Mouse (Mus musculus): ENCODE measurements around the gene Fam178b. TPM values are rescaled to one million over a fixed set of nuclear protein-coding genes. Genes with fewer than 3 reads are reported as not detected.
"Not testable (repeated sequence)": the region's sequence is repeated elsewhere in the genome, so short reads cannot be mapped to it uniquely, and the experiment has no call there.

The Fam178b gene
- polyA plus RNA-seq, 1 experiment from 2014 or later: 0.24 TPM

DNA sequence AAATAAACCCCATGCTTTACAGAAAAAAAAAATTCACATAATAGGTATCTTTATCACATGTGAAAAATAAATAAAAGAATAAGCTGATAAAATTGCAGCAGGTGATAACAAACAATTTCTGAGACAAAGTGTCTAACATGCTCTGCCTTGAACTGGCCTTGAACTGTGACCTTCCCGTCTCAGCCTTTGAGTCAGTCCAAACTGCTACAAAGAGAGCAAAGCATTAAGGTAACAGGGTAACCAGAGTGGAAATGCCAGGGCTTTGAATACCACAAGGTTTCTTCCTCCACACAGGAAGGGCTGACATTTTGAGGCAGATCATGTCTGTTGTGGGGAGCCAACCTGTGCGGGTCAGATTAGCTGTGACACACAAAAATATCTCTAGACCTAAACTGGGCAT lies 137.6 kb downstream of the Fam178b start:
- no peaks in the 10 kb centered on the region for H3K9me3 ChIP-seq
- 0 out of 2 replicates have a peak overlapping the region, but pooled peaks have one; percentile 56 for H3K4me2 ChIP-seq
- no peak overlapping the region for H3K4me3 ChIP-seq
- whole genome bisulfite sequencing: 76% methylated on average over 2 of the region's 2 CpGs
- H3K9ac ChIP-seq: no peak overlapping the region
- H3K36me3 ChIP-seq: peaks cover 39% of the 10 kb centered on the region
- H3K27me3 ChIP-seq: no peaks in the 10 kb centered on the region
- H3K4me1 ChIP-seq (replicated peaks): peaks cover 42% of the 10 kb centered on the region
- no peak for ATAC-seq (ENCODE audit: low read depth)
- H3K27ac ChIP-seq (replicated peaks): no peak overlapping the region

- H3K9ac ChIP-seq: no peak overlapping the region
- 89% methylated on average over 9 of the region's 9 CpGs for WGBS
- H3K27me3 ChIP-seq: no peaks in the 10 kb centered on the region
- H3K36me3 ChIP-seq: peaks cover 36% of the 10 kb centered on the region
- H3K4me3 ChIP-seq: no peak overlapping the region
- no peak overlapping the region for H3K4me2 ChIP-seq
- peaks cover 20% of the 10 kb centered on the region for H3K4me1 ChIP-seq (replicated peaks)
- H3K9me3 ChIP-seq: no peaks in the 10 kb centered on the region
- H3K27ac ChIP-seq (replicated peaks): no peak overlapping the region
- ATAC-seq (ENCODE audit: low read depth): no peak
Observed at GRCm38 (mm10) chr1:36542925-36543324, 140.1 kb downstream of the Fam178b start.

GRCm38 (mm10) chr1:36541844-36542243 lies 141.1 kb downstream of the Fam178b start:
- peaks cover 40% of the 10 kb centered on the region for H3K36me3 ChIP-seq
- peaks cover 13% of the 10 kb centered on the region for H3K4me1 ChIP-seq (replicated peaks)
- 87% methylated on average over 16 of the region's 16 CpGs for WGBS
- ATAC-seq (ENCODE audit: low read depth): no peak
- no peak overlapping the region for H3K4me3 ChIP-seq
- H3K27ac ChIP-seq (replicated peaks): no peak overlapping the region
- no peaks in the 10 kb centered on the region for H3K27me3 ChIP-seq
- no peaks in the 10 kb centered on the region for H3K9me3 ChIP-seq
- H3K9ac ChIP-seq: no peak overlapping the region
- H3K4me2 ChIP-seq: no peak overlapping the region

DNA sequence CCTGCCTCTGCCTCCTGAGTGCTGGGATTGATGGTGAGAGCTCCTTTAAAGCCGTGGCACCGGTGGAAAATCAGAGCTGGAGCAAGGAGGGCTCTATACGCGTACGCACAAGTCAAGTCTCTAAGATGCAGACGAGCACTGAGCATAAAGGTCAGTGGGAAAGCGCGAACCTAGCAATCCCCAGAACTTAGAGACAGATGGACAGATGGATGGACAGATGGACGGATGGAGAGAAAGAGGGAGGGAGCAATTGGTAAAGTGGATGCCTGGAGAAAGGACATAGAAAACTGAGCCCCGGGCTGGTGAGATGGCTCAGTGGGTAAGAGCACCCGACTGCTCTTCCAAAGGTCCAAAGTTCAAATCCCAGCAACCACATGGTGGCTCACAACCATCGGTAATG lies 142.2 kb downstream of the Fam178b start:
- Histone ChIP-seq H3K9me3 (no peaks in the 10 kb centered on the region), H3K4me2 (no peak overlapping the region), H3K27me3 (no peaks in the 10 kb centered on the region), H3K9ac (no peak overlapping the region), H3K36me3 (peaks cover 40% of the 10 kb centered on the region), H3K4me3 (no peak overlapping the region), H3K27ac (replicated peaks) (no peak overlapping the region), H3K4me1 (replicated peaks) (peaks cover 5% of the 10 kb centered on the region)
- WGBS: 92% methylated on average over 12 of the region's 12 CpGs
- ATAC-seq (ENCODE audit: low read depth): no peak

- Histone ChIP-seq H3K4me3 (no peak overlapping the region), H3K4me1 (replicated peaks) (no peaks in the 10 kb centered on the region), H3K4me2 (no peak overlapping the region), H3K27ac (replicated peaks) (no peak overlapping the region), H3K9me3 (no peaks in the 10 kb centered on the region), H3K9ac (no peak overlapping the region), H3K27me3 (no peaks in the 10 kb centered on the region), H3K36me3 (peaks cover 40% of the 10 kb centered on the region)
- no peak for ATAC-seq (ENCODE audit: low read depth)
- WGBS: 90% methylated on average over 11 of the region's 11 CpGs
Observed at GRCm38 (mm10) chr1:36540132-36540531, 142.9 kb downstream of the Fam178b start.

GRCm38 (mm10) chr1:36539186-36539585 lies 143.8 kb downstream of the Fam178b start, which contains the start of gene Gm42417:
Gm42417 (minus strand) TSS chr1:36539429.
- Histone ChIP-seq H3K9ac (no peak within 1 kb of the TSS; the same call in 1 of the 2 replicates), H3K4me1 (replicated peaks) (no peaks in the 10 kb centered on the region), H3K4me2 (no peak within 1 kb of the TSS), H3K9me3 (no peaks in the 10 kb centered on the region), H3K4me3 (no peak within 1 kb of the TSS), H3K36me3 (peaks cover 40% of the 10 kb centered on the region), H3K27me3 (no peaks in the 10 kb centered on the region), H3K27ac (replicated peaks) (no peak within 1 kb of the TSS)
- WGBS: 65% methylated on average over 9 of the region's 9 CpGs
- no peak for ATAC-seq (ENCODE audit: low read depth)

- no peak for ATAC-seq (ENCODE audit: low read depth)
- H3K9ac ChIP-seq: no peak overlapping the region
- no peak overlapping the region for H3K4me2 ChIP-seq
- no peak overlapping the region for H3K4me3 ChIP-seq
- H3K27ac ChIP-seq (replicated peaks): no peak overlapping the region
- no peaks in the 10 kb centered on the region for H3K27me3 ChIP-seq
- H3K9me3 ChIP-seq: no peaks in the 10 kb centered on the region
- no peaks in the 10 kb centered on the region for H3K4me1 ChIP-seq (replicated peaks)
- H3K36me3 ChIP-seq: peaks cover 40% of the 10 kb centered on the region
- WGBS: 85% methylated on average over 4 of the region's 4 CpGs
Observed at GRCm38 (mm10) chr1:36538727-36539126, 144.3 kb downstream of the Fam178b start.

- ATAC-seq (ENCODE audit: low read depth): not testable (repeated sequence)
- WGBS: 95% methylated on average over 9 of the region's 9 CpGs
- H3K36me3 ChIP-seq: peaks cover 39% of the 10 kb centered on the region
Observed at GRCm38 (mm10) chr1:36536783-36537182, 146.2 kb downstream of the Fam178b start, which contains the start of gene Ankrd23. Ankrd23 (minus strand) TSS chr1:36536883.

DNA sequence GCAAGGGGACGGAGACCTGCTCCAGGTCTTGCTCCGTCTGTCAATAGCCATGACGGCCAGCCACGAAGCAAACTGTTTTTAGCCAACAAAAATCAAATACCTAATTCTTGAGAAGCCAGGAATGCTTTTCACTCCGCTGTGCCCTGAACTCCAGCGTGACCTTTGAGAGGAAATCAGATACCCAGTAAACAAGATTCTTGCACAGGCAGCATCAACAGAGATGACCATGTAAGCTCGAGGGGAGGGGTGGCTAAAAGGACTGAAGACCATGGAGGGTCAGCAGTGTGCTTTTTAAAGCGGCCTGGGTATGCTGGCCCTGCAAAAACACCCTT lies 146.6 kb downstream of the Fam178b start:
- peaks cover 39% of the 10 kb centered on the region for H3K36me3 ChIP-seq
- no peak overlapping the region for H3K9ac ChIP-seq
- no peaks in the 10 kb centered on the region for H3K27me3 ChIP-seq
- no peaks in the 10 kb centered on the region for H3K9me3 ChIP-seq
- ATAC-seq (ENCODE audit: low read depth): no peak
- no peaks in the 10 kb centered on the region for H3K4me1 ChIP-seq (replicated peaks)
- H3K27ac ChIP-seq (replicated peaks): no peak overlapping the region
- no peak overlapping the region for H3K4me3 ChIP-seq
- H3K4me2 ChIP-seq: no peak overlapping the region
- WGBS: 90% methylated on average over 8 of the region's 8 CpGs

More at GRCm38 (mm10) chr1:36536783-36537182, 146.2 kb downstream of the Fam178b start, which contains the start of gene Ankrd23:
- not testable (repeated sequence) for H3K27me3 ChIP-seq; H3K4me1 ChIP-seq (replicated peaks); H3K9ac ChIP-seq; H3K9me3 ChIP-seq; H3K4me2 ChIP-seq; H3K4me3 ChIP-seq; H3K27ac ChIP-seq (replicated peaks)

DNA sequence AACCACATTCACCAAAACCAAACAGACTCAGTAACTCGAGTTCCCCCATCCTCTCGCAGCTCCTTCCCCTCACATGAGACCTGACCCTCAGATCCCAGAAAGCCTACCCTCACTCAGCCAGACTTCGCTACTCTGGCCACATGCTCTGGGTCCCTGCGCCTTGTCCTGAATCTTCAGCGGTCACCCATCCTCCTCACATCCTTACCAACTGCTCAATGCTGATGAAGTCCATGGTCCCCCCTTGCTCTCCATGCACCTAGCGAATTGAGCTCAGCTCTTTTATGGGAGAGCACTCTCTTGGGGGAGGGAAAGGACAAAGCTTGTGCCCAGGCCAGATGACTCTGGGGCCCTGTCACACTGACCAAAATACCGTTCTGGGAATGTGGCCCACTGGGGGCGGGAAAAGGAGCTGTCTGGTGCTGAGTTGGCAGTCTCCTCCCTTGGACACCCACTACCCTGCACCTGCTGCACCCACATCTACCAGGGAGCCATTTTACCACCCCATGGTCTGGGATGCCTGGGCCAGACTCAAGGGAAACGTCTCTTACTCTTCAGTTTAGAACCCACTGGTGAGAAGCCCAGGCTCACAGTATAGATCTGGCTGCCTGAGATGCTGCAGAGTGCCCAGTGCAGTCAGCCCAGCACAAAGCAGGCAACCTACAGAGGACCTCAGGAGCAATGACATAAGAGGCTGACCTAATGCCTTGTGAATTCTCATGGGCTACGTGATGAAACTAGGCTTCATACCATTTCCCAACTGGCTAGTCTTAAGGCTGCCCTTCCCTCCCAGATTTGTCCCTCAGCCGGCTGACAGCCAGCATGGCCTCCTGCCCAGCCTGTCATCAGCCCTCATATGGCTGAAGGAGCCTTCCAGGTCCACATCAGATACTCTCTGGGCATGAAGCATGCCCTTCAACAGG lies 147.2 kb downstream of the Fam178b start:
- Histone ChIP-seq H3K36me3 (peaks cover 38% of the 10 kb centered on the region), H3K4me1 (replicated peaks) (0 out of 2 replicates have a peak, but pooled peaks cover 3% of the 10 kb centered on the region), H3K4me3 (no peak overlapping the region), H3K27me3 (no peaks in the 10 kb centered on the region), H3K9me3 (no peaks in the 10 kb centered on the region), H3K27ac (replicated peaks) (no peak overlapping the region), H3K9ac (no peak overlapping the region), H3K4me2 (no peak overlapping the region)
- no peak for ATAC-seq (ENCODE audit: low read depth)
- 87% methylated on average over 11 of the region's 11 CpGs for WGBS

- H3K4me3 ChIP-seq: no peak overlapping the region
- peaks cover 13% of the 10 kb centered on the region; the same call in 1 of the 2 replicates for H3K4me1 ChIP-seq (replicated peaks)
- WGBS: 81% methylated on average over 6 of the region's 6 CpGs
- H3K9ac ChIP-seq: no peak overlapping the region
- H3K4me2 ChIP-seq: no peak overlapping the region
- H3K36me3 ChIP-seq: peaks cover 27% of the 10 kb centered on the region
- H3K27me3 ChIP-seq: no peaks in the 10 kb centered on the region
- no peak for ATAC-seq (ENCODE audit: low read depth)
- no peak overlapping the region for H3K27ac ChIP-seq (replicated peaks)
- no peaks in the 10 kb centered on the region for H3K9me3 ChIP-seq
Observed at GRCm38 (mm10) chr1:36534595-36535058, 148.4 kb downstream of the Fam178b start.

GRCm38 (mm10) chr1:36533546-36533945 lies 149.4 kb downstream of the Fam178b start:
- Histone ChIP-seq H3K4me1 (replicated peaks) (peaks cover 14% of the 10 kb centered on the region; the same call in 1 of the 2 replicates), H3K36me3 (peaks cover 16% of the 10 kb centered on the region; the same call in 1 of the 2 replicates), H3K9me3 (no peaks in the 10 kb centered on the region), H3K9ac (no peak overlapping the region), H3K4me3 (no peak overlapping the region), H3K4me2 (no peak overlapping the region), H3K27ac (replicated peaks) (no peak overlapping the region), H3K27me3 (no peaks in the 10 kb centered on the region)
- no peak for ATAC-seq (ENCODE audit: low read depth)
- 85% methylated on average over 6 of the region's 6 CpGs for WGBS
